Mouse (Mus musculus): ENCODE data around the gene Cmtm3.
"Not testable (repeated sequence)": the region's sequence is repeated elsewhere in the genome, so short reads cannot be mapped to it uniquely, and the experiment has no call there.

The Cmtm3 gene

DNA sequence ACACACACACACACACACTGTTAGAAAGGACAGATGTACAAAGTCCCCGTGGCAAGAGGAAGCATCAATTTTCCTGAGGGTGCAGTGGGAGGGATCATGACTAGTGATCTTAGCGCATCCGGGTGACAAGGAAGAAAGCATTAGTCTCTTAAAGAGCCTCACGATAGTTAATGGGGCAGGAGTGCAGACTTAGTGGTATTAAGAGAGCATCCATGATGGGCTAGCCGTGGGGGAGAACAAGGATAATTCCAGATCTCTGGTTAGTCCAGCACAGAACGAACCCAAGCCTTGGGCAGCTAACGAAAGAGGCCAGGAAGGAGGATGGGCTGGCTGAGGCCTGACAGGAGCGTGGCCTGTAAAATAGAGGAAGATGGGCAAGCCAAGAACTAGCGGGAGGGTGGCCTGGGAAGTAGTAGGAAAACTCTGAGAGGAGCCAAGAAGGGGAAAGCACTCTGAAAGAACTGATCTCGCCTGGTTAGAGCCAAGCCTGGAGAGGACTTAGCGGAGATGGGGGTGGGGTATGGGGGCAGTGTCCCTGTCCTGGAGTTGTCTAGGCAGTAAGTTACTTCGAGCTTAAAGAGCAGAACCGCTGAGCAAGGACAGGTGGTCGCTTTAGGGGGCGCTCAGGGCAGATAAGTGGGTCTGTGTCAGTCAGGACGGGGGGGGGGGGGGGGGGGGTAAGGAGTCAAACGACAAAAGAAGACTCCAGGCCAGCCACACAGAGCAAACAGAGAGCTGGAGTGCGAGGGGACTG is at the start of gene Cmtm3:
Gene Cmtm3 (plus strand): TSS at position 182 of the 754 bp plus-strand sequence.
- peak; percentile 31 for DNase-seq (ENCODE audit: extremely low spot score, low spot score)

DNA sequence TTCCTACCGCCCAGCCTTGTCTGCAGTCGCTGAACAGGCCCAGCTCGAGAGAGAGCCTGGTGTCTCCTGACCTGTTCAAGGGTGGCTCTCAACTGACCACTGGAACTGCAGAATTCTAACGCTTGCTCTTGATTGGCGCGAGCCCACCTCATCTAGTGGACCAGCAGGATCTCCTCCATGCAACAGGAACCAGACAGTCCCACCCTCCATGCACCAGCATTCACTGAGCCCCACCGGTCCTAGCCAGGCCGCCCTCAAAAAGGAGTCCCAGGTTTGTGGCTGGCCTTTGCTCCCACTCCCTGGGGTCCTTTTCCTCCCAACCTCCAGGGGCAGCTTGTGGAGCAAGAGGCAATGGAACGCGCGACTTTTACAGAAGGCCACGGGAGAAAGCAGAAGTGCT is 46.1 kb upstream of the Cmtm3 start, which contains the start of gene Cmtm2a:
Gene Cmtm2a (minus strand): TSS at position 101 of the 400 bp plus-strand sequence.
- DNase-seq (ENCODE audit: extremely low spot score, low spot score): not testable (repeated sequence)

DNA sequence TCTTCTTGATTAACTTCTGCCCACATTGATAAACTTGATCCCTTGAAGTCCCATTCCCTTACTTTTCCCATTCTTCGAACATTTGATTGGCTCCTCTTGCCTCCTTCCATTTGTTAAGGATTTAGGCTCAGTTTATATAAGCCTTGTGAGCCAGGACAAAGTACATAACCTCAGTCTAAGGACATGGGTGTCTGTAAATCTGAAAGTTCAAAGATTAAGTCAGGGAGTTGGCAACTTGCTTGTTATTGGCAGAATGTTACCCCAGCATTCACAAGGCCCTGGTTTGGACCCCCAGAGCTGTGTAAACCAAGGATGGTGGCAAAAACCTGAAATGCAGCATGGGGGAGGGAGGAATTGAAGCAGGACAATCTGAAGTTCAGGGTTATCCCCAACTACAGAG is 44.8 kb upstream of the Cmtm3 start:
- DNase-seq (ENCODE audit: extremely low spot score, low spot score): no peak

GRCm38 (mm10) chr8:104301577-104301976 is 37.6 kb upstream of the Cmtm3 start:
- DNase-seq (ENCODE audit: extremely low spot score, low spot score): not testable (repeated sequence)

GRCm38 (mm10) chr8:104302536-104302935 is 36.7 kb upstream of the Cmtm3 start:
- DNase-seq (ENCODE audit: extremely low spot score, low spot score): not testable (repeated sequence)

GRCm38 (mm10) chr8:104304962-104305361 is 34.2 kb upstream of the Cmtm3 start:
- DNase-seq (ENCODE audit: extremely low spot score, low spot score): no peak

DNA sequence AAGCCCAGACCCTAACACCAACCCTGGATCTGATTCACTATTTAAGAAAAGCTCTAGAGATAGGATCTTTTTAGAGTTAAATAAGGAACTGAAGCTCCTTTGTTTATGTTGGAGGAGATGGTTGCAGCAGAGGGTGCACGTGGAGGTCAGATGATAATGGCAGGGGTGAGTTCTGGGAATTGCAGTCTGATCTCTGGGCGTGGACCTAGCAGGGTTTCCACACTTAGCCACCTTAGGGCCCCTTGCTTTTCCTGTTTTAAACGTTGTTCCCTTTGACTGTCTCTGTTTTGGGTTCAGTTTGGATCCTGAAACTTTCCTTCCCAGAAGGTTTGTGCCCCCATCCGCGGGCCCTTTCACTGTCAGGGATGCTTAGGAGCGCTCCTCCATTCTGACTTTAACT is 30.9 kb upstream of the Cmtm3 start:
- not testable (repeated sequence) for DNase-seq (ENCODE audit: extremely low spot score, low spot score)

- DNase-seq (ENCODE audit: extremely low spot score, low spot score): not testable (repeated sequence)
Observed at GRCm38 (mm10) chr8:104309441-104310155, 29.6 kb upstream of the Cmtm3 start, which contains the start of the genes Gm45711 and Cmtm1. Gm45711 (minus strand) TSS chr8:104310081. Cmtm1 (minus strand) TSS chr8:104310145.

- not testable (repeated sequence) for DNase-seq (ENCODE audit: extremely low spot score, low spot score)
Observed at GRCm38 (mm10) chr8:104312023-104312422, 27.2 kb upstream of the Cmtm3 start.

GRCm38 (mm10) chr8:104313311-104313710 is 25.9 kb upstream of the Cmtm3 start:
- no peak for DNase-seq (ENCODE audit: extremely low spot score, low spot score)

DNA sequence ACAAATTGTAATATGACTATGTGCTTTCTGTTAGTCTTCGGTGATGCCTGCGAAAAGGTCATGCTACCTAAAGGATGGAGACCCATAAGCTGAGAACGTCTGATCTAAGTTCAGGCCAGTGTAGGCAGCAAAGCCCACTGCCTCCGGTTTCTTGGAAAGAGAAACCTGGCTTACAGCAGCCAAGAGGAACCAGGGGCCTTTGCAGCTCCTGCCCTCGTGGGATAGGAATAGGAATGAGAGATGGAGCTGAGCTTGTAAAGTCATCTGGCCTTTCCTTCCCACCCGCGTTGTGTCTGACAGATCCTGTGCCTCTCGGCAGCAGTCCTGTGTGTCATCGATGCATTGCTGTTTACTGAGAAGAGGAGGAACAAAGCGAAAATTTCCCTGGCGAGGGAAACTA is 17.9 kb upstream of the Cmtm3 start, which contains the start of gene Gm11020:
Gene Gm11020 (plus strand): TSS at position 301 of the 400 bp plus-strand sequence.
- not testable (repeated sequence) for DNase-seq (ENCODE audit: extremely low spot score, low spot score)

DNA sequence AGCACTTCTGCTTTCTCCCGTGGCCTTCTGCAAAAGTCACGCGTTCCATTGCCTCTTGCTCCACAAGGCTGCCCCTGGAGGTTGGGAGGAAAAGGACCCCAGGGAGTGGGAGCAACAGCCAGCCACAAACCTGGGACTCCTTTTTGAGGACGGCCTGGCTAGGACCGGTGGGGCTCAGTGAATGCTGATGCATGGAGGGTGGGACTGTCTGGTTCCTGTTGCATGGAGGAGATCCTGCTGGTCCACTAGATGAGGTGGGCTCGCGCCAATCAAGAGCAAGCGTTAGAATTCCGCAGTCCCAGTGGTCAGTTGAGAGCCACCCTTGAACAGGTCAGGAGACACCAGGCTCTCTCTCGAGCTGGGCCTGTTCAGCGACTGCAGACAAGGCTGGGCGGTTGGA is 17.3 kb upstream of the Cmtm3 start, which contains the start of gene Cmtm2b:
Gene Cmtm2b (plus strand): TSS at position 301 of the 400 bp plus-strand sequence.
- not testable (repeated sequence) for DNase-seq (ENCODE audit: extremely low spot score, low spot score)

- no peak for DNase-seq (ENCODE audit: extremely low spot score, low spot score)
Observed at GRCm38 (mm10) chr8:104332665-104333631, 6.3 kb upstream of the Cmtm3 start.

DNA sequence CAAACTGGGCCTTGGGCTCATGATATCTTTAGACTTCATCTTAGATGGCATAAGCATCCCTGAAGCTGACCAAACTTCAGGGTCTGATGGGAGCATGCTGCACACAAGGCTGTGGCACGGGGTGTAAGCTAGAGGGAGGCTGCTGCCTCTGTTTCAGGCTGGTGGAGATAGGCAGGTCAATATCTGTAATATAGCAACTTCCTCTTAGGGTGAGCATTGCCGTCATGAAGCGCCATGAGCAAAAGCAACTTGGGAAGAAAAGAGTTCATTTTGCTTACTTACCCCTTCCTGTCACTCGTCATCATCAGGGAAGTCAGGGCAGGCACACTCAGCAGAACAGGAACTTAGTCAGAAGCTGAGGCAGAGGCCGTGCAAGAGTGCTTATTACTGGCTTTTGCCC is 5.4 kb upstream of the Cmtm3 start:
- DNase-seq (ENCODE audit: extremely low spot score, low spot score): no peak

GRCm38 (mm10) chr8:104334196-104334595 is 5.0 kb upstream of the Cmtm3 start:
- no peak for DNase-seq (ENCODE audit: extremely low spot score, low spot score)

DNA sequence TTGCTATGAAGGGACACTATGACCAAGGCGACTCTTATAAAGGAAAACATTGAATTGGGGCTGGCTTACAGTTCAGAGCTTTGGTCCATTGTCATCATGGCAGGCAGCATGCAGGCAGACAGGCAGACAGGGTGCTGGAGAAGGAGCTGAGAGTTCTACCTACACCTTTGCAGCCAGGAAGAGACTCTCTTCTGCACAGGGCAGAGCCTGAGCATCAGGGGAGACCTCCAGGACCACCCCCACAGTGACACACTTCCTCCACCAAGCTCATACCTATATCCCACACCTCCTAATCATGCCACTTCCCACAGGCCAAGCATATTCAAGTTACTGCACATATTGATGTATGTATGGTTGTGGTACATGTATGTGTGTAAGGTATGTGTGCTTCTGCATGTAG is 2.4 kb upstream of the Cmtm3 start:
- no peak for DNase-seq (ENCODE audit: extremely low spot score, low spot score)

DNA sequence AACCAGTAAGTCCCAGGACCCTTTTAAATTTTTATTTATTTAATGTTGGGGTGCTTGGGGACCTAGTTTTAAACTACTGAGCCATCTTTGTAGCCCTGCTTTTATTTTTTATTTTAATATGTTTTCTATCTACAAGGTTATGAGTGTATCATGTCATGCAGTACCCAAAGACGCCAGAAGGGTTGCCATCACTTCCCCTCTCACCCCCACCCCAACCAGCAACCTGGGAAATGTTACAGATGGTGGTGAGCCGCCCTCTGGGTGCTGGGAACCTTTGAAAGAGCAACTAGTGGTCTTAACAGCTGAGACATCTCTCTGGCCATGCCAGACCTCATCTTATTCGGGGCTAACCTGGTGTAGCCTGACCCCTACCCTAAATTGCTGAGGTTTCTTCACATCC is 1.3 kb upstream of the Cmtm3 start:
- no peak for DNase-seq (ENCODE audit: extremely low spot score, low spot score)

DNA sequence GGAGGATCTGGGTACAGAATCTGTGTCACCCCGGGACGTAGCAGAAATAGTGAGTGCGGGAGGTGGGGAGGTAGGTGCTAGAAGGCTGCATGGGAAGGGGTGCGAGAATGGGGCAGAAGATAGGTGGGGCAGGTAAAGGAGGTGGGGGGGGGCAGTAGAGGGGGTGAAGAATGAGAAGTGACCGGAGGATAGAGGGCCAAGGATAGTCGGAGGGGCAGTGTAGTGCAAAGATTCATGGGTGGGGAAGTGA is 698 bp downstream of the Cmtm3 start:
- DNase-seq (ENCODE audit: extremely low spot score, low spot score): no peak

- DNase-seq (ENCODE audit: extremely low spot score, low spot score): peak; percentile 89
Observed at GRCm38 (mm10) chr8:104340233-104341105, 1.3 kb downstream of the Cmtm3 start.

DNA sequence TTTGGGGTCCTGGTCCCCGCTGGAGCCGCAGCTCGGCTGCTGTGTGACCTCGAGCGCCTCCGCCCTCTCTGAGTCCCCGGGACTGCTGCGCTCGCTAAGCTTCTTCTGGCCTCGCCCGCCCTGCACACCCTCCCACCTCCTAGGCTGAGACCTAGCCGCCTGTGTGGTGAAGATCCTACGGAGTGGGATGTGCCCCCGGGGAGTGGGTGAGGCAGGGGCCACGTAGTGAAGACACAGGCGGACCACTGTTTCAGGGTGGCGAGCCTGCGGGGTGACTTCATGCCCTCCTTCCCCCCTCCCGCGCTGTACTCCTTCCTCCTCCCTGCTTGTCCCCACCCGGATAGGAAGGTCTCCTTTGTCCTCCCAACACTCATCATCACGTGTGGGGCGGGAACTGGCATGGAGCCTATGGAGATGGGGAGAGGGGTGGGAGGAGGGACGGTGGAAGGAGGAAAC is 1.9 kb downstream of the Cmtm3 start:
- DNase-seq (ENCODE audit: extremely low spot score, low spot score): peak; percentile 77
